Mouse (Mus musculus) hindbrain, embryonic 14.5 days (tissue): ENCODE measurements around the gene Hipk2. TPM values are rescaled to one million over a fixed set of nuclear protein-coding genes. Genes with fewer than 3 reads are reported as not detected.
A peak's percentile ranks its signal among the peaks of the same experiment; 100 is the strongest.
"Not testable (repeated sequence)": the region's sequence is repeated elsewhere in the genome, so short reads cannot be mapped to it uniquely, and the experiment has no call there.

Experiments used
- ATAC-seq: fragments of 200-750 bp; cut with Nextera tagmentation; 2 replicates; pipeline ENCODE4 v1.8.0; 2017; ENCODE audit warnings: moderate number of reproducible peaks, mild to moderate bottlenecking, moderate TSS enrichment, moderate library complexity; ENCODE audit not compliant: low FRiP score
- DNase-seq: peaks from one replicate; pipeline ENCODE4 v3.0.0-alpha.2; 2015; ENCODE audit warnings: low spot score
- H3K27ac ChIP-seq: fragments of 300-500 bp; sonication (generic); 2 replicates; pipeline ENCODE4 v1.5.1; 2014; ENCODE audit warnings: mild to moderate bottlenecking, moderate library complexity
- H3K27me3 ChIP-seq: fragments of 300-500 bp; sonication (generic); 2 replicates; pipeline ENCODE4 v1.6.1; 2014; ENCODE audit warnings: mild to moderate bottlenecking, low read length, mixed read lengths; ENCODE audit not compliant: control insufficient read depth, insufficient read depth
- H3K36me3 ChIP-seq: fragments of 300-500 bp; sonication (generic); replicated peaks from 2 replicates; pipeline ENCODE4 v1.6.1; 2014; ENCODE audit not compliant: control insufficient read depth, insufficient read depth
- H3K4me1 ChIP-seq: fragments of 300-500 bp; sonication (generic); replicated peaks from 2 replicates; pipeline ENCODE4 v1.6.1; 2014; ENCODE audit warnings: antibody characterized with exemption, low read length, mixed read lengths; ENCODE audit not compliant: control insufficient read depth, insufficient read depth
- H3K4me2 ChIP-seq: fragments of 300-500 bp; sonication (generic); replicated peaks from 2 replicates; pipeline ENCODE4 v1.6.1; 2014; ENCODE audit warnings: mild to moderate bottlenecking, moderate library complexity
- H3K4me3 ChIP-seq: fragments of 300-500 bp; sonication (generic); replicated peaks from 2 replicates; pipeline ENCODE4 v1.5.1; 2014; ENCODE audit warnings: mild to moderate bottlenecking, low read length
- H3K9ac ChIP-seq: fragments of 300-500 bp; sonication (generic); 2 replicates; pipeline ENCODE4 v1.6.1; 2014
- H3K9me3 ChIP-seq: fragments of 300-500 bp; sonication (generic); 2 replicates; pipeline ENCODE4 v1.6.1; 2016; ENCODE audit warnings: low read length; ENCODE audit not compliant: control insufficient read depth
- WGBS: fragments of 180-500 bp; shearing (Covaris S2); extraction: QIAGEN DNeasy Blood & Tissue Kit; methylation state at CpG from one replicate; pipeline ENCODE4 v1.1.7; 2014; 5-methylcytosine and 5-hydroxymethylcytosine counted together
- polyA plus RNA-seq: library from polyadenylated mRNA; unstranded; fragments of >200 nt; fragmentation: Nextera tagmentation; extraction: Ambion mirVana; gene quantifications from 2 replicates; pipeline ENCODE4 v1.2.1, GENCODE M21; 2014

Gene Hipk2
- polyA plus RNA-seq, 1 experiment from 2014 or later: 36.9 TPM

- Histone ChIP-seq H3K4me1 (no peaks in the 10 kb centered on the region), H3K27me3 (no peaks in the 10 kb centered on the region), H3K36me3 (peaks cover 33% of the 10 kb centered on the region), H3K9ac (no peak overlapping the region), H3K27ac (no peak overlapping the region), H3K4me2 (no peak overlapping the region), H3K9me3 (no peaks in the 10 kb centered on the region), H3K4me3 (no peak overlapping the region)
- DNase-seq (no peak), ATAC-seq (no peak)
- 70% methylated on average over 4 of the region's 4 CpGs for WGBS
Measured at GRCm38 (mm10) chr6:38690615-38691014, 185.3 kb downstream of the Hipk2 start.

DNA sequence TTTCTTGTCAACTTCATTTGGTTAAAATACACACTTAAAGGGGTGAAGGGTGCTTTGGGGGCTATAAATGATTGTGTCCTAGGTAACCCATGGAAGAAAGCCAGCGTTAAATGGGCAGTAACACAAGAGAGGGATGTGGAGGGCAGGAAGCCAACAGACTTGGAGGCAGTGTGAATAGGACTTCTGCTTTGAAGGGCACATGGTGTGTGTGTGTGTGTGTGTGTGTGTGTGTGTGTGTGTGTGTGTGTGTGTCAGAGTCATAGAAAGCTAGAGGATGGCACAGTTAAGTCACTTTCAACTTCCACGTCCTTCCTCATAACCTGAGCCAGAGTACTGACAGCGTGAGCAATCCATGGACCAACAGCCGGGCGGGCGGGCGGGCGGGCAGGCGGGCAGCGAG, 187.1 kb downstream of the Hipk2 start:
- ATAC-seq: peak; percentile 37; the same call in 1 of the 2 replicates
- H3K4me3 ChIP-seq: no peak overlapping the region
- H3K27me3 ChIP-seq: no peaks in the 10 kb centered on the region
- 88% methylated on average over 10 of the region's 10 CpGs for WGBS
- no peaks in the 10 kb centered on the region for H3K9me3 ChIP-seq
- DNase-seq: no peak
- H3K36me3 ChIP-seq: peaks cover 23% of the 10 kb centered on the region
- no peak overlapping the region for H3K27ac ChIP-seq
- H3K9ac ChIP-seq: no peak overlapping the region
- no peak overlapping the region for H3K4me2 ChIP-seq
- no peaks in the 10 kb centered on the region for H3K4me1 ChIP-seq

- Histone ChIP-seq H3K4me1 (no peaks in the 10 kb centered on the region), H3K27ac (no peak overlapping the region), H3K9ac (no peak overlapping the region), H3K36me3 (peaks cover 19% of the 10 kb centered on the region), H3K4me2 (no peak overlapping the region), H3K9me3 (no peaks in the 10 kb centered on the region), H3K27me3 (no peaks in the 10 kb centered on the region), H3K4me3 (no peak overlapping the region)
- 68% methylated on average over 11 of the region's 11 CpGs for WGBS
- DNase-seq: no peak
- no peak for ATAC-seq
Measured at GRCm38 (mm10) chr6:38687216-38687615, 188.7 kb downstream of the Hipk2 start.

- H3K4me3 ChIP-seq: no peak overlapping the region
- H3K27ac ChIP-seq: no peak overlapping the region
- H3K27me3 ChIP-seq: no peaks in the 10 kb centered on the region
- 0 out of 2 replicates have a peak, but pooled peaks cover 3% of the 10 kb centered on the region for H3K36me3 ChIP-seq
- no peak overlapping the region for H3K4me2 ChIP-seq
- ATAC-seq (no peak), DNase-seq (no peak)
- no peak overlapping the region for H3K9ac ChIP-seq
- no peaks in the 10 kb centered on the region for H3K4me1 ChIP-seq
- 74% methylated on average over 2 of the region's 2 CpGs for WGBS
- H3K9me3 ChIP-seq: no peaks in the 10 kb centered on the region
Measured at GRCm38 (mm10) chr6:38682532-38682931, 193.4 kb downstream of the Hipk2 start.

- 81% methylated on average over 9 of the region's 9 CpGs for WGBS
- H3K4me2 ChIP-seq: no peak overlapping the region
- no peak overlapping the region for H3K9ac ChIP-seq
- 0 out of 2 replicates have a peak, but pooled peaks cover 3% of the 10 kb centered on the region for H3K36me3 ChIP-seq
- H3K27ac ChIP-seq: no peak overlapping the region
- no peaks in the 10 kb centered on the region for H3K27me3 ChIP-seq
- no peaks in the 10 kb centered on the region for H3K4me1 ChIP-seq
- H3K4me3 ChIP-seq: no peak overlapping the region
- no peaks in the 10 kb centered on the region for H3K9me3 ChIP-seq
- DNase-seq: no peak
- ATAC-seq: no peak
Measured at GRCm38 (mm10) chr6:38677629-38678028, 198.3 kb downstream of the Hipk2 start.

DNA sequence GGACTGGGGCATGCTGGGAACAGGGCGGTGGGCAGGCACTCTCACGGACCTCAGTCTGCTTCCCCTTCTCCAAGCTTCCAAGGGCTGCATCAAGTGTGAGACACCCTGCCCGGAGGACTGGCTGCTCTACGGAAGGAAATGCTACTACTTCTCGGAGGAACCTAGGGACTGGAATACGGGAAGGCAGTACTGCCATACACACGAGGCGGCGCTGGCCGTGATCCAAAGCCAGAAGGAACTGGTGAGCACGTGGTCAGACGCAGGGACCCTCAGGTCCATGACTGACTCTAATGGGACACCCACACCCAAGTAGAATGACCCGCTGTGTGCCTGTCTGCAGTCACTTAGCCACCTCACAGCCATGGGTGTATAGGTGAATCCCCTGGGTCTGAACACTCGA, 199.2 kb downstream of the Hipk2 start:
- 0 out of 2 replicates have a peak, but pooled peaks cover 3% of the 10 kb centered on the region for H3K36me3 ChIP-seq
- no peaks in the 10 kb centered on the region for H3K4me1 ChIP-seq
- no peak overlapping the region for H3K27ac ChIP-seq
- H3K4me2 ChIP-seq: no peak overlapping the region
- no peaks in the 10 kb centered on the region for H3K9me3 ChIP-seq
- ATAC-seq: no peak
- DNase-seq: no peak
- no peak overlapping the region for H3K9ac ChIP-seq
- no peak overlapping the region for H3K4me3 ChIP-seq
- whole genome bisulfite sequencing: 84% methylated on average over 14 of the region's 14 CpGs
- no peaks in the 10 kb centered on the region for H3K27me3 ChIP-seq

GRCm38 (mm10) chr6:38676217-38676616, 199.7 kb downstream of the Hipk2 start:
- 0 out of 2 replicates have a peak, but pooled peaks cover 2% of the 10 kb centered on the region for H3K36me3 ChIP-seq
- DNase-seq (no peak), ATAC-seq (no peak)
- H3K4me2 ChIP-seq: no peak overlapping the region
- no peak overlapping the region for H3K27ac ChIP-seq
- H3K9me3 ChIP-seq: no peaks in the 10 kb centered on the region
- H3K9ac ChIP-seq: no peak overlapping the region
- no peak overlapping the region for H3K4me3 ChIP-seq
- WGBS: 92% methylated on average over 6 of the region's 6 CpGs
- no peaks in the 10 kb centered on the region for H3K4me1 ChIP-seq
- H3K27me3 ChIP-seq: no peaks in the 10 kb centered on the region

- no peaks in the 10 kb centered on the region for H3K9me3 ChIP-seq
- no peak overlapping the region for H3K4me2 ChIP-seq
- no peaks in the 10 kb centered on the region for H3K36me3 ChIP-seq
- no peak overlapping the region for H3K9ac ChIP-seq
- no peaks in the 10 kb centered on the region for H3K27me3 ChIP-seq
- no peaks in the 10 kb centered on the region for H3K4me1 ChIP-seq
- 94% methylated on average over 3 of the region's 3 CpGs for WGBS
- H3K4me3 ChIP-seq: no peak overlapping the region
- H3K27ac ChIP-seq: no peak overlapping the region
- ATAC-seq: no peak
- DNase-seq: no peak
Measured at GRCm38 (mm10) chr6:38672011-38672410, 204.0 kb downstream of the Hipk2 start.

DNA sequence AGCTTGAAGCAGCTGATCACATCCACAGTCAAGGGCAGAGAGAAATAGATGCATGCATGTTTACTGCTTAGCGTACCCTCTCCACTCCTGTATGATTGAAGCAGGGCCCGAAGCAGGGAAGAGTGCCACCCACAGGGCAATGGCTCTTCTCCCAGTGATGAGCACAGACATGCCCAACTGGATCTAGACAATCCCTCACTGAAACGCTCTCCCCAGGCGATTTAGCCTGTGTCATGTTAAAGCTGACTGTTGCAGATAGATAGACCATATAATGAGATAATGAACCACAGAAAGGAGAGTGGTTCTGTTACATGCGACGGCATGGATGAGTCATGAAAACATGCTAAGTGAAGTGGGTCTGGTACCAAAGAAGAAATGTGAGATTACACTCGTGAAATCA, 204.7 kb downstream of the Hipk2 start:
- Histone ChIP-seq H3K4me3 (no peak overlapping the region), H3K4me1 (no peaks in the 10 kb centered on the region), H3K9me3 (no peaks in the 10 kb centered on the region), H3K4me2 (no peak overlapping the region), H3K36me3 (no peaks in the 10 kb centered on the region), H3K27me3 (no peaks in the 10 kb centered on the region), H3K9ac (no peak overlapping the region), H3K27ac (no peak overlapping the region)
- 78% methylated on average over 7 of the region's 7 CpGs for WGBS
- DNase-seq (no peak), ATAC-seq (no peak)

- not testable (repeated sequence) for H3K9me3 ChIP-seq, H3K9ac ChIP-seq, H3K27me3 ChIP-seq, H3K36me3 ChIP-seq, H3K4me3 ChIP-seq, ATAC-seq, H3K4me2 ChIP-seq, H3K27ac ChIP-seq, H3K4me1 ChIP-seq, DNase-seq
- WGBS: 88% methylated on average over 1 of the region's 1 CpGs
Measured at GRCm38 (mm10) chr6:38670488-38670887, 205.5 kb downstream of the Hipk2 start.
